Mouse (Mus musculus) urinary bladder, adult 2 months (tissue): ENCODE results near the gene Myh6. TPM values are rescaled to one million over a fixed set of nuclear protein-coding genes. Genes with fewer than 3 reads are reported as not detected.
"Not testable (repeated sequence)": the region's sequence is repeated elsewhere in the genome, so short reads cannot be mapped to it uniquely, and the experiment has no call there.

Experiments used
- DNase-seq: peaks from one replicate; pipeline ENCODE4 v3.0.0; 2022; ENCODE audit warnings: low spot score
- polyA plus RNA-seq: library from polyadenylated mRNA; depleted of rRNA; stranded (reverse); fragments of >200 nt; gene quantifications from 2 replicates; pipeline ENCODE4 v1.2.3, GENCODE M21; 2012

Gene Myh6
- polyA plus RNA-seq, 1 experiment = 0.22 TPM

- no peak for DNase-seq
Measured at GRCm38 (mm10) chr14:54958503-54958902, 8.2 kb downstream of the Myh6 start.

- no peak for DNase-seq
Measured at GRCm38 (mm10) chr14:54956533-54956932, 10.2 kb downstream of the Myh6 start.

- no peak for DNase-seq
Measured at GRCm38 (mm10) chr14:54955481-54955880, 11.2 kb downstream of the Myh6 start.

GRCm38 (mm10) chr14:54954474-54954873 lies 12.3 kb downstream of the Myh6 start:
- DNase-seq = no peak

GRCm38 (mm10) chr14:54953664-54954206 lies 13.0 kb downstream of the Myh6 start:
- DNase-seq = no peak

- DNase-seq = no peak
Measured at GRCm38 (mm10) chr14:54951587-54951986, 15.1 kb downstream of the Myh6 start.

- no peak for DNase-seq
Measured at GRCm38 (mm10) chr14:54950493-54950892, 16.2 kb downstream of the Myh6 start.

- no peak for DNase-seq
Measured at GRCm38 (mm10) chr14:54948781-54949180, 17.9 kb downstream of the Myh6 start.

GRCm38 (mm10) chr14:54947008-54947407 lies 19.7 kb downstream of the Myh6 start:
- DNase-seq = not testable (repeated sequence)

GRCm38 (mm10) chr14:54945975-54946704 lies 20.6 kb downstream of the Myh6 start:
- DNase-seq = no peak

- DNase-seq = no peak
Measured at GRCm38 (mm10) chr14:54944939-54945338, 21.8 kb downstream of the Myh6 start.

- DNase-seq = no peak
Measured at GRCm38 (mm10) chr14:54943971-54944370, 22.8 kb downstream of the Myh6 start.

GRCm38 (mm10) chr14:54942479-54942878 lies 24.2 kb downstream of the Myh6 start:
- DNase-seq = no peak

GRCm38 (mm10) chr14:54941024-54941978 lies 25.4 kb downstream of the Myh6 start:
- no peak for DNase-seq

GRCm38 (mm10) chr14:54940176-54940530 lies 26.6 kb downstream of the Myh6 start:
- DNase-seq = no peak

- no peak for DNase-seq
Measured at GRCm38 (mm10) chr14:54939434-54940175, 27.1 kb downstream of the Myh6 start.

- DNase-seq = no peak
Measured at GRCm38 (mm10) chr14:54938431-54939219, 28.1 kb downstream of the Myh6 start.

- DNase-seq = no peak
Measured at GRCm38 (mm10) chr14:54937361-54938182, 29.2 kb downstream of the Myh6 start.

GRCm38 (mm10) chr14:54936831-54937160 lies 29.9 kb downstream of the Myh6 start:
- no peak for DNase-seq
